Mouse (Mus musculus): ENCODE data around the gene Dnm2.

- TF ChIP-seq CTCF (IDR thresholded peaks at IDR 0.05; ENCODE audit: low read depth) (no peak), EP300 (optimal IDR thresholded peaks at IDR 0.05) (no peak)
Measured at GRCm38 (mm10) chr9:21456246-21456929, 31.7 kb downstream of the Dnm2 start.

Measured in stomach, postnatal 0 days (tissue).